Mouse (Mus musculus) Muller cell, postnatal 12 days (primary cell): Measurements from ENCODE around the gene Esyt3.

ENCODE experiments used
- DNase-seq: peaks from one replicate; pipeline ENCODE4 v3.0.0-alpha.2; 2015; ENCODE audit errors: inconsistent ontology term

Esyt3 gene

DNA sequence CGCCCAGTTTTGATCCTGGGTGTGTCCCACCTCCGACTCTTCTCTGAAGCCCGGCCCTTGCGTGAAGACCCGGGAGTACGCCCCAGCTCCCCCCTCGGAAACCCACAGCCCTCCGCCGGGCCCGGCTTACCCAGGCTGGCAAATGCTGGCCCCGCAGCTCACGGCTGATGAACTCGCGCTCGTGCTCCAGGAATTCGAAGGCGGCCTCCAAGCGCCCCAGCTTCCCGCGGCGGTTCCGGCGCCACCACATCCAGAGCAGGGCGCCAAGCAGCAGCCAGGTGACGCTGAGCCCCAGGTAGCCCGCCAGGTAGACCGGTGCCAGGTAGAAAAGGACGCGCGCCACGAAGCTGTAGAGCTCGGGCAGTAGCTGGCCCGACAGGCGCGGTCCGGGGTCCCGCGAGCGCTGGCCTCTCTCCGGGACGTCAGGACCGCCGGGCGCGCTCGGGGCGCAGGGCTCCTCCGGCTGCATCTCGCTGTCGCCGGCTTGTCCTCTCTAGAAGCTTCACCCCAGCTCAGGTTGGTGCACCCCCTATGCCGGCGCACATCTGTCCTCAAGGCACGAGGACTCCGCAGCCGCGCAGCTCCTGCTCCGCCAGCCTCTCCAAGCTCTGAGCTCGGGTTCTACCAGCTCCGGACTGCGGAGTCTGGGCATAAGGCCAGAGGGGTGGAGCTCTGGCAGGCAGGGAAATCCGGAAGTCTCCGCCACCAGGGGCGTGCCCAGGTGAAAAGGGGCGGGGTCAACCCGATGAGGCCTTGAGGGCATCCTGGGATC, at the start of gene Esyt3:
Gene Esyt3 (minus strand): TSS at position 637 of the 772 bp plus-strand sequence.
- DNase-seq: peak; percentile 42

DNA sequence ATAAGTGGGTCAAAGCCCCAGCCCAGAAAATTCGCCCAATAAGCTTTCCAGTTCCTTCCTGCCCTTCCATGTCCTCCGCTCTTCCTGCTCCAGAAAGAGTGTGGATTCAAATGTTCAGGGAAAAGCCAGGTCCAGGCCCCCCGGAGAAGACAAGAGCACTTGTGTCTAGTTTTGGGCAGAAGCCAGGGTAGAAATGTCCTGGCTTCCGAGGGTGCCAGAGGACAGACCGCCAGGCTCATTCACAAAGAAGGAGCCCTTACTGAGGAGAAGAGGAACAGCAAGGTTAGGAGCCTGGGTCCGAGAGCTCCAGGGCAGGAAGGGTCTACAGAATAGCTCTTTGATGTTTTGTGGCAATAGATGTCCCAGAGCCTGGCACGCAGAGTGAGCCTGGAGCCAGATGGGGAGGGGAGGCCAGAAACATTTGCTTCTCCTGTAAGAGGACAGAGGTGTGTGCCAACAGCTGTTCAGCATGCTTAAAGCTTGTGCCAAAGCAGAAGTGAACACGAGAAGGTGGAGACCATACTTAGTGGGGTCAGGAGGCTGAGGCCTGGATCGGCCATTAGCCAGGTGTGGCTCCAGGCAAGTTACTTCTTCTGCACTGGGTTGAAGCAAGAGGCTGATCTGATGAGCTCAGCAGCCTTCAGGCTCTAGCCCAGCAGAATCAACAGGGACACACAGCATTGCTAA, 43.1 kb upstream of the Esyt3 start:
- DNase-seq: peak; percentile 70

DNA sequence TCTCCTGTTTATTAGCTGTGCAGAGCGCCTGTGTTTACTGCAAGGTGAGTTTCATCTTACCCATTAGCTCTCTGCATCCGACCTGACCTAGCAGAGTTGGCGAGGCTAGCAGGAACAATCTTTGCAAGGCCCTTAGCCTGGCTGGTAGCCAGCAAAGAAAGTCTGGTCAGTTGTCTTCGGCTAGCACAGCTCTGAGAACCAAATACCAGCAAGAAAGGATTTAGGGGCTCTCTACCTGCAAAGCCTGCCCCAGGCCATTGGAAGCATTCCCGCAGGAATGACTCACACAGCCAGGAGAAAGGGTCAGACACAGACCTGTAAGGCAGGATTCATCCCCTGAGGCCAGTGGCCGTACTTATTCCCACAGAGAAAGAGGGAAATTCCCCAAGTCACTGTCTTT, 42.4 kb upstream of the Esyt3 start:
- DNase-seq: no peak

DNA sequence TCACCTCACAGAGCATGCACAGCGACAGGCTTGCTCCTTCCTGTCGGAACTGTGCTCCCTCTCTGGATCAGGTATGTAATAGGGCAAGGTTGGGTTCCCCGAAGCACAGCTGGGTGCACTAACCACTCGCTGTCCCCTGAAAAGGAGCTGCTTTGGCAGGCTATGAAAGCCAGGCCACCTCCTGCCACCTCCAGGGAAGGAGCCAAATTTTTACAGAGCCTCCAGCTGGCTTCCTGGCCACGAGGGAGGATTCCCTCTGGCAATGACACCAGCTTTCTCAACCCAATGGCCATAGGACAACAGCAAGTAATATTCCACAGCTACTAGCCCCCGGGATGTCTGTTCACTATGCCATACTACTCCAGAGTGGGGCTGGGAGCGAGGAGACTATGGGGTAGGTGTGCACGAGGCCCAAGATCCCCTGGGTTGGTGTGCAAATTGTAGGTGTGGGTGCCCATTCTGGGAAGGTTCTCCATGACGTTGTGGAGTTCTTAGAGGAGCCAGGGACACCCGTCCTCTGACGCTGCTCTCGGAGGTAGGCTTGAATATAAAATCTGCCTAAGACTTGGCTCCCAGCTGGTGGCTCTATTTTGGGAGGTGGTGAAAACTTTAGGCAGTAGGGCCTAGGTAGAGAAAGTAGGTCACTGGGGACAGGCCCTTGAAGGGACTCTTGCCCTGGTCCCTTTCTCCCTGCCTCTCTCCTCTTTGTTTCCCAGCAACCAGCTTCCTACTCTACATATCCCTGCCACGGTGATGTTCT, 38.9 kb upstream of the Esyt3 start:
- DNase-seq: no peak

DNA sequence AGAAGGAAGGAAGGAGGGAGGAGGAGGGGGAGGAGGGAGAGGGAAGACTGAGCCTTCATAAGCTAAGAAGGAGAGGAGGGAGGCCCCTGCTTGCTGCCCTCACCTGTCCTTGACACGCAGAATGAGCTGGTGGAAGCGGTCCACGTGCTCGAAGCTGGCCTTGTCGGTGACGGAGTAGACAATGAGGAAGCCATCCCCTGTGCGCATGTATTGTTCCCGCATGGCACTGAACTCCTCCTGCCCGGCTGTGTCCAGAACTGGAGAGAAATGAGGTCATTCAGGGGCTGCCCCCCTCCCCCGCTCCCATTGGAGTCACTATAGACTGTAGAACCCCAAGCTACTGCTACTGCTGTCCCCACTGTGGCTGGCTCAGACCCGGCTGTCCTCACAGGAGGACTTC, 36.0 kb upstream of the Esyt3 start:
- DNase-seq: peak; percentile 67

DNA sequence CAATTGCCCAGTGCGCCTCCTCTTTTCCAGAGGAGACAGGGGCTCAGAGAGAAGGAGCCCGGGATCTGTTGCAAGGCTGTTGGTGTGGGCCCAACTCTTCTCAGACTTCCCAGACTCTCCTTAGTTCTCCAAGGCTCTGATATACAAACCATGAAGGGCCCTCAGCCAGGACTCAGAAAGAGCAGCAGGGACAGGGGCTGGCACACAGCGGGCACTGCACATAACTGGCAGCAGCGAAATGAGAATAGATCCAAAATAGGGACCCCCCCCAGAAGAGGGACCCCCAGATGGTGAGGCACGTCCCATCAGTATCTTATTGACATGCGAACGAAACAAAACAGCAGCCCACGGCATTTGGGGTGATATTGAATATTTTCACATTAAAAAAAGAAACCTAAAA, 34.8 kb upstream of the Esyt3 start:
- DNase-seq: no peak

DNA sequence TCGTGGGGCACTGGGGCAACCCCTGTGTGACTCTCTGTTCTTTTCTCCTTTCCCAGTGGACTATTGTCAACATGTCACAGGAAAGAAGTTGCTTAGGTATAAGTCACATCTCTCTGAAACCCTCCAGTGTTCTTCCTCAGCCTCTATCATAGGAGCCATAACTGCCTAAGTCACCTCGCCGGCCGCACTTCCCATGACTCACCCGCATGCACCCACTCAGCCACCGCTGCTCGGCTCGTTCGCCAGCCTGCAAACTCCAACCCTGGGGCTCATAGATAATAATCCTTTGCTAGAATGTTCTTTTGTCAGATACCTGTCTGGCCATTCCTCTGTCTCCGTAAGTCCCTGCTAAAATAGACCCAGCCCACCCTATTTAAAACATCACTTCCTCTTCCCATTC, 33.2 kb upstream of the Esyt3 start:
- no peak for DNase-seq

DNA sequence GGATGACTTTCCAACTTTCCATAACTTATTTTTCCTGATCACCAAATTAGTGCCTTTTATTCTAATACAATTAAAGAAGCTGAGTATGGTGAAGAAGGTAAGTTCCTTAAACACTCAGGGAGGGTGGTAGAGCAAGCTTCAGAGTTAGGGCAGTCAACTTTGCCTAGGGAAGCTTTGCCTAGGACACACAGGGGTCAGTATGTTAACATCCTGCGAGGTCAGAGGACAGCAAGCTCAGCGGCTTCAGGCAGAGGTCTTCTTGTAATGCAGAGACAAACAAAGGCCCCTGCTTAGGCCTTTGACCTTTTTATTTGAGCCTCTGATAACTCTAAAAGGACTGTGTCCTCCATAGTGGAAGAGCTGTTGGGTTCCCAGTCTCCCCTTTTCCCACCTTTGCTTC, 32.4 kb upstream of the Esyt3 start:
- no peak for DNase-seq

DNA sequence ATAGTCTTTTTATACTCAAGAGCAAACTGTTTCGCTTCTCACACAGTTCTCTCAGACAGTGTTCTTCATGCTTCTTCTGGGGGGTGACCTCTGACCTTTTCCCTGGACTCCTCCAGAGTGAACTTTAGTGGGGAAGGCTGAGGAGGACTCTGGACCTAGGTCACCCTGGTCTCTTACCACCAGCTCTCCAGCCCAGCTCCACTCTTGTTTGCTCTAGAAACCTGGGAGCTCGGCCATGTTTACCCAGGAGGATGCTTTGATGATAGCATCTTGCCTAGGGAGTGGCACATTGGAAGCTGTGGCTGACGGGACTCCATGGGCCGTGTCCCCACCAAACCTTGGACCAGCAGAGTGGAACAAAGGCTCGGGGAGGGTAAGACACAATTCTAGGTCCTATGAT, 31.8 kb upstream of the Esyt3 start:
- DNase-seq: no peak

DNA sequence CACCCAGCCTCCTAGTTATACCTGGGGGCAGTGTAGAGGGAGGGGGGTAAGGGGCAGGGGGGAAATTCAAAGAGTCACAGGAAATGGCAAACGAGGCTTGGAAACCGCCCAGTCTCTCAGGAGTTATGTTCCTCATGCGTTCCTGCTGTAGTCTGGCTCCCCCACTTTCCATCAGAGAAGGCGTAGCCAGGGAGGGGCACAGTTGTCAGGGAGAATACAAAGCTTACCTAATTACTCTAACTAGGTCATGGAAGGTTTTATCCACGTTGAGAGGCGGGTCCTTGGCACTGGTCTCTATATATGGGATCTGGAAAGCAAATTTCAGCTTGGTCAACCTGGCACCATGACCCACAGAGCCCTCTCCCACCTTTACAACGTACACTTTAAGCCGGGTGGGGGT, 31.1 kb upstream of the Esyt3 start:
- no peak for DNase-seq

DNA sequence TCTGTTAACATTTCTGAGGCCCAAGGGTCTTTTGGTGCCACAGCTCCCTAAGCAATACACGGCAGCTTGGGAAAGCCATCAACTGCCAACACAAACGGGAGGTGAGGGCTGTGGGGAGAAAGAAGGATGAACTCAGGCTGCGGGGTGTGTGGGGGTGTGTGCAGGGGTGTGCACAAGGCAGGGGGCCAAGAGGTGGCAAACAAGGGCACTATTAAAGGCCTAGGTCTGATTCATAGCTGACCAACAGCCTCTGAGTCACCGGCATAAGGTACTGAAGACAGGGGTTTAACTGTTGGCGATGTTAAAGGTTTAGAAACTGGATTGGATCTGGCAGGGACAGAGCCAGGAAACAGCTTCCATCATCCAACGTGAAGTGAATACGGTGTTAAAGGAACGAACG, 30.5 kb upstream of the Esyt3 start:
- DNase-seq: peak; percentile 78

DNA sequence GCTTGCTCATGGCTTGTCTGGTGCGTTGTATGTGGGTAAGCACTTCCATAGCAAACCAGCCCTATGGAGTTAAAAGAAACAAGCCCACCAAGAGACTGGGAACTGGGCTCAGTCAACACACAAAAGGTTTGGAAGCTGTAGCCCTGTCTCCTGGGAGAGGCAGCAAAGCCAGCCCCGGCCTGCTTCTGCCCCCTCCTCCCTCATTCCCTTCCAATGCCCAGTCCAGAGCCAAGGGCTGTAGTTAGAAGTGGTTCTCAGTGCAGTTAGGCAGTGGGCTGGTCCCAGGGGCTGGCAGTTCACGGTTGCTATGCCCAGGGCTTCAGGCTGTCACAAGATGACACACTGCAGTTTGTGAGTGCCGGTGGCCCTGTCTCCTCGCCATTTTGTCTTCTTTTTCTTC, 29.7 kb upstream of the Esyt3 start:
- DNase-seq: no peak

DNA sequence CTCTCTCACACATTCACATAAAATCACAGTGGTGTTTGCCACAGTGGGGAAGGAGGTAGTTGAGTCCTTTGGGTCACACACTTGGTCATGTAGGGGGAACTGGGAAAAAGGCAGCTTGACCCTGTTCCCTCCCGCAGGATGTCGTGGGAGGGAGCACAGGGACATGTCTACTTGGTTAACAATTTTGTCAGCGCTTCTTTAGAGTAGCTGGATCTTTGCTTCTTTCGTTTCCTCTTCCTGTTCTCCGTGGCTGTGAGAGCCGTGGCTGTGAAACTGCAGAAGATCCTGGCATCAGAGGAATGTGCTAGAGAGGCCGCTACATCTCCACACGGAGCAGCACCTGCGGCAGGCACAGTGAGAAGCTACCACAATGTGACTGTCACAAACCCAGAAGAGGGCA, 24.2 kb upstream of the Esyt3 start:
- no peak for DNase-seq

DNA sequence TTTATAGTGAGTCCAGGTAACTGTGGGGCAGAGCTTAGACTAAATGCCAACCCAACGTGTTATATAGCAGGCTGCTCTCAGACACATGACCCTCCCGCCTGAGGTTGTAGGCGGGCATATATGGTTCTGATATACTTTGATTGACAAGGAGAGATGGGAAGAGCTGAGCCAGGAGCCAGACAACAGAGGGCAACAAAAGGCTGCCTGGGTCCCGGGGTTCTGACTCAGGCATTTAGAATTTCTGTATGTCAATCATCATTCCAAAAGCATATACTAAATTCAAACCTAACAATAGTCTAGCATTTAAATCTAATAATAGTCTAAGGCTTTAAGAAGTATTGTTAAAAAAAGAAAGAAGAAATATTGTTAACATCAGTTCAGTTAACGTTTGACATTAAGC, 20.8 kb upstream of the Esyt3 start:
- DNase-seq: peak; percentile 55

DNA sequence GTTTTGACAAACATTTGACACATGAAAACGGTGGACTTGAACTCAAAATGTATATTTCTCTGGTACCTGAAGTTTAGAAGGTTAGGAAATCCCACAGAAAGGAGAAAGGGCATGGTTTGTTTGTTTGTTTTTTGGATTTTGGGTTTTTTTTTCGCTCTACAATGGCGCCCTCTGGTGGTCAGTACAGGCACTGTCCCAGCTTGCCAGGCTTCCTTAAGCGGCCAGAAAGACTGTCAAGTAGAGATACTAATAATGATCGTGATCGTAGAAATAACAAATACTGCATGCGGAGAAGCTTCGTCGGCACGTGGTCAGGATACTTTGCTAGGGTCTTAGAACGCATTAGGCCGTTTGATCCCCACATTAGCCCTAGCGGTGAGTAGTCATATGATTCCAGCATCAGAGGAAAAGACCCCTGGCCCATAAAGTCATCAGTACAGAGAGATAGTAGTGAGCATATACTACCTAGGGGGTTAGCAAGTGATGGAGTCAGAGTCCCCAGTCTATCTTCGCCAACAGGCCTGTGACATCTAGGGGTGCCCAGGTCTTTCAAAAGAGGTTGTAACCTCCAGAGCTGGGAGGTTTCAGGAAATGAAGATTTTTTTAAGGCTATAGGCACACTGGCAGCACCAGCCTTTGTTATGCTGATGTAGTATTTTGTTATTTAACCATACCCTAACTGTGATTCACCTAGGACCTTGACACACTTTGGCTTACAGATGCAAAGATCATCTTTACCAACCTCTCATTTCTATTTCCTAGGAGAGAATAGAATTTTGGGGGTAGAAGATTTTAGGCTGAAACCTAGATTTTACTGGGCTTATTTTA, 18.4 kb upstream of the Esyt3 start:
- no peak for DNase-seq

DNA sequence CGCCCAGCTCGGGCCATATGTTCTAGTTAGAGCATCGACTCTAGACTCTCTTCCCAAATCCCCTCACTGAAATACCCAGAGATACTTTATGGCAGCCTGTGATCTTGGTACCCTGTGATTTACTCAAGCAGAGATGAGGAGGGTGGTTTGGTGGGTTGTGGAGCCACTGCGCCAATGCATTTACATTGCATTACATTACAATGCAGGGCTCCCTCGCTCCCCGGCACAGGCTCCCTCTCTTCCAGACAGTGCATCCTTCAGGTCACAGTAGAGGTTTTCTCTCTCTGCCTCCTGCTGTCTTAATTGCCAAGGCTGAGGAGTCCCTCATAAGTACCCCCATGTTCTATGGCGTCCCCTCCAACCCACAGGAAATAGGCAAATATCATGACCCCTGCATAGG, 10.1 kb upstream of the Esyt3 start:
- no peak for DNase-seq

DNA sequence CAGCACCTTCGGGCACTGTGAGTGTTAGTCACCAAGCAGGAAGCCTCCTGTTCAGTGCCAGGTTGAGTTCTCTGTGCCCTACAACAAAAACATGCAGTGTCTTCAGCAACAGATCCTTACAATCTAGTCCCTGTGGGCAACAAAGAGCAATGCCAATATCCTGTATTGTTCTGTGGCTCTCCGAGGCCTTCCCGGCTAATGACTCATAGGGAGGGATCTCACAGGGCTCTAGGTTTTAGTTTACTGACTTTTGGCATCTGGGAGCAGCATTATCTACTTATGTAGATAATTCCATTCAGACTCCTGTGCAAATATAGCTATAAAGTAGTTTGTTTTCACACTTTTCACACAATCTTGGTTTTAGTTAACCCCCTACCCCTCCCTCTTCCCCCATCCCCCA, 7.5 kb upstream of the Esyt3 start:
- no peak for DNase-seq

DNA sequence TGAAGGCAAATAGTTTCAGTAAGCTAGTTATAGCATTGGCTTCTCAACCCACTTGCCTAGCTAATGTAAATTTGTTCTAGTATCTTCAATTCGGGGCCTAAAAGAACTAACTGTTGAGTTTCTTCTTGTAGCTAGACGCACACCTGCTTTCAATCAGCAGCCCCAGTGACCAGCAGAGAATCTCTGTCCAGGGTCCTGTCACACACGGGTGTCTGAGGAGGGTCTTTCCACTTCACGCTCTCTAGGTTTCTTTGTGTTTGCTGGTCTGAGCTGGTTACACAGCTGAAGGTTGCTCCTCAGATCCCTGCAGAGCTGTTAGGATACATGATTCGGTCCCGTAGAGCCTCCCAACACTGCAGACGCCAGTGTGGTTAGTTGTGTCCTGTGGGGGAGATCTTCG, 4.7 kb upstream of the Esyt3 start:
- no peak for DNase-seq

DNA sequence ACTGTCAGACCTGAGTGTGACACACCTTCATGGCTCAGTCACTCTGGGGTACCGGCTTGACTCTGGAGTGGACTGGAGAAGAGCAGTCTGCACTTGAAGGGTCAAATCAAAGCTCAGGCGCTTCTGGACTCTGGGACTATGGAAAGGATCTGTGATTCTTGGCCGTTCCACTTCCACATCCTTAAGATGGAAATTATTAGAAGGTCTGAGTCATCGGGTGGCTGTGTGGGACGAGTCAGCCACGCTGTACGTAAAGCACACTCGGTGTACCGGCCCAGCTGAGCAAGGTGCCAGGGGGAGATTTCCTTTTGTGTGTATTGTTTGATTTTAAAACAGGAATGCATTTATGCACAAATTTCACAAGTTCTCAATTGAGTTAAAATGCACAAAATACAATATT, 3.6 kb upstream of the Esyt3 start:
- no peak for DNase-seq

DNA sequence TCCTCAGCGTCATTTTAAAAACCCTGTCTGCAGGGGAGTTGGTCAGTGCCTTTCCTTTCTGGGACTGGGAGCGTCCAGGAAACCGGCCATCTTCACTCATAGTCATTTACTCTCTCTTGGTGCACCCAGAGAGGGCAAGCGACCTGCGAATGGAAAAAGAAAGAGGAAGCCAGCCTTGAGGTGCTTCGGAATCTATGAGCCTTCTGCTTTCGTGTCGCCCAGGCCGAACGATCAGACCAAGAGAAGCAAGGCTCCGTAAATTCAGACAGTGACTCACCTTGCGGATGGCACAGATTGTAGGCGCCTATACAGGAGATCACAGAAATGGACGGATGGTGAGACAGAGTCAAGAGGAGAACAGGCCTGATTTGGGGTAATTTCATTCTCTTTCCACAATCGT, 655 bp upstream of the Esyt3 start:
- DNase-seq: no peak

DNA sequence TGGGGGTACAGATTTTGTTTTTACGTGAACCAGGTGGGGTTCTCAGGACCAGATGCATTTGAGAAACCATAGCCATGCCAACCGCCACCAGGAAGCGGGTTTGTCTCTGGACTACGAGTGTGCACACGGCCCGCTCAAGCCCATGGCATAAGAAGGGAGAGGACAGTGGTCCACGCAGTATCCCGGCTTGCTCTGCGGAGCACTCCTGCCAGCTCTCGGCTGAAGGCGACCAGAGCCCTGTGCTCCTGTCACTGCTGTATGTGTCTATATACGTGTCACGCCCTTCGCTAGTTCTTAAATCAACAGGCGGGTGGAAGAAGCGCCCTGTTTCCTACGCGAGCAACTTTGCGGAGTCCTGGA, 816 bp downstream of the Esyt3 start:
- no peak for DNase-seq

DNA sequence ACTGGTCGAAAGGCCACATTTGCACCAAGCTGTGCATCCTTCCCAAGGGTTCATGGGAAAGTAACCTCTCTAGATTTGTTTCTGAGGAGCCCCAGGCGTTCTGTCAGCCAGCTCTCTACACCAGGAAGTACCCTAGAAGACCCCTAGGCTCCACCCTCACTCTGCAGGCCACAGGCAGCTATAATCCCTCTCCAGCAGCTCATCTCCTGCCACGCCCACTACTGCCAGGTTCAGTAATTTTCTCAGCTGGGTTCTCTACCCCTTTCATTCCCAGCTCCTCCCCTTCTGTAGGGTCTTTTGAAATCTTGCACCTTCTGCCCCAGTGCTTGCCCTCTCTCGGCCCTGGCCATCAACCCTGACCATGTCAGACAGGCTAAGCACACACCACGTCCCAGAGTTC, 2.4 kb downstream of the Esyt3 start:
- DNase-seq: no peak
